Comparison of ENCODE assay signal across 11 mouse cellular contexts in genomic region chr11:28811874-28812273, GRCm38 (mm10). TPM values are rescaled to one million over a fixed set of nuclear protein-coding genes. Genes with fewer than 3 reads are reported as not detected.
A peak's percentile ranks its signal among the peaks of the same experiment; 100 is the strongest.
DNase-seq lines count a peak whose midpoint lies in the region; ATAC-seq and TF ChIP-seq lines count a peak whose summit lies in the region.
"Had no signal": no experiment of that assay in that cellular context is flagged by ENCODE, and none has a peak within 500 bp of the region (broad histone marks: within the 10 kb centered on the region; RNA-seq: fewer than 3 reads in every experiment).

No protein-coding gene starts in this region.

- H3K27me3 ChIP-seq in E14TG2a.4 (ENCODE audit: insufficient read depth, low read length), result no peaks in the 10 kb centered on the region
- H3K27me3 ChIP-seq in forebrain, embryonic 10.5 days (ENCODE audit: poor library complexity, severe bottlenecking), result no peaks in the 10 kb centered on the region

- intact Hi-C loops in left cerebral cortex, postnatal 14 days (cut with DNase I), result loop anchor here (5.0 kb wide), 2 partner anchors 200 to 280 kb away; no protein-coding TSS in a partner anchor
- intact Hi-C loops in left cerebral cortex, postnatal 4 days (cut with DNase I), result no loop called here

- no peaks in the 10 kb centered on the region for H3K9me3 ChIP-seq in E14TG2a.4 (ENCODE audit: low read length)
- no peaks in the 10 kb centered on the region for H3K9me3 ChIP-seq in forebrain, embryonic 10.5 days

- TF ChIP-seq CTCF in E14TG2a.4 (conservative IDR thresholded peaks at IDR 0.05; ENCODE audit: low read length), result peak; percentile 21

- 76% methylated on average over 2 of the region's 2 CpGs for WGBS in forebrain, embryonic 10.5 days

- peak; percentile 6 to 17 for DNase-seq in heart, adult 18-20 months
- DNase-seq in heart, adult 11 months, result no peak
- DNase-seq in left cerebral cortex, postnatal 14 days (ENCODE audit: low spot score in 2 of 2), result peak; percentile 2 to 4
- no peak for DNase-seq in left cerebral cortex, postnatal 4 days
- no peak for DNase-seq in ovary, postnatal 36 days (ENCODE audit: low spot score)
- DNase-seq in forebrain, embryonic 10.5 days (ENCODE audit: extremely low spot score, low spot score), result no peak
- DNase-seq: spleen, adult 18-20 months had no signal

- peak; percentile 54 to 63 for ATAC-seq in hematopoietic stem cell, adult 5-6 weeks (replicated peaks in 1 of 2; ENCODE audit: insufficient read depth in 1 of 2, low FRiP score in 2 of 2, low TSS enrichment in 1 of 2, low read depth in 1 of 2, poor library complexity in 2 of 2, severe bottlenecking in 2 of 2)
- ATAC-seq: midbrain, embryonic 16.5 days had no signal

- H3K27ac ChIP-seq in forebrain, embryonic 10.5 days, result no peak overlapping the region

- no peak overlapping the region for H3K4me3 ChIP-seq in E14TG2a.4 (replicated peaks; ENCODE audit: low read length)
- H3K4me3 ChIP-seq in forebrain, embryonic 10.5 days, result no peak overlapping the region

- H3K4me1 ChIP-seq in E14TG2a.4 (replicated peaks; ENCODE audit: low read depth, low read length), result no peaks in the 10 kb centered on the region; the same call in 1 of the 2 replicates
- no peaks in the 10 kb centered on the region for H3K4me1 ChIP-seq in forebrain, embryonic 10.5 days

- no peaks in the 10 kb centered on the region for H3K36me3 ChIP-seq in E14TG2a.4 (ENCODE audit: insufficient read depth, low read length)
- H3K36me3 ChIP-seq in forebrain, embryonic 10.5 days (replicated peaks), result no peaks in the 10 kb centered on the region

RNA-seq across cellular contexts. Expression of gene Efemp1, which starts 41.1 kb away (rescaled TPM):
- 10 to 100 TPM; 20.3 to 23.4 TPM for total RNA-seq in heart, adult 18-20 months (2021)
- total RNA-seq in left cerebral cortex, postnatal 14 days (2021), result 1 to 10 TPM; 5.6 to 5.7 TPM
- 1 to 10 TPM; 3.0 to 3.3 TPM for total RNA-seq in left cerebral cortex, postnatal 4 days (2021)
- total RNA-seq in hematopoietic stem cell, adult 5-6 weeks (2017), result 1.6 TPM in 1 of 2 replicates, not detected in the other
- 4.2 and 5.2 TPM in 2 replicates for polyA plus RNA-seq in forebrain, embryonic 10.5 days (2016; fragmentation: Nextera tagmentation; extraction: Ambion mirVana)
- total RNA-seq: neutrophil, adult 5-6 weeks had no signal

Comparison
In these comparisons a context has a peak if more than half of its experiments do, and no peak if none do; other contexts are left out.
1. DNase-seq: peak in heart, adult 18-20 months (2 of 2) and left cerebral cortex, postnatal 14 days (2 of 2); none in heart, adult 11 months (single experiment), left cerebral cortex, postnatal 4 days (single experiment), ovary, postnatal 36 days (single experiment) and forebrain, embryonic 10.5 days (single experiment).